ENCODE assay signal across 1 mouse cellular context in the genomic region with DNA sequence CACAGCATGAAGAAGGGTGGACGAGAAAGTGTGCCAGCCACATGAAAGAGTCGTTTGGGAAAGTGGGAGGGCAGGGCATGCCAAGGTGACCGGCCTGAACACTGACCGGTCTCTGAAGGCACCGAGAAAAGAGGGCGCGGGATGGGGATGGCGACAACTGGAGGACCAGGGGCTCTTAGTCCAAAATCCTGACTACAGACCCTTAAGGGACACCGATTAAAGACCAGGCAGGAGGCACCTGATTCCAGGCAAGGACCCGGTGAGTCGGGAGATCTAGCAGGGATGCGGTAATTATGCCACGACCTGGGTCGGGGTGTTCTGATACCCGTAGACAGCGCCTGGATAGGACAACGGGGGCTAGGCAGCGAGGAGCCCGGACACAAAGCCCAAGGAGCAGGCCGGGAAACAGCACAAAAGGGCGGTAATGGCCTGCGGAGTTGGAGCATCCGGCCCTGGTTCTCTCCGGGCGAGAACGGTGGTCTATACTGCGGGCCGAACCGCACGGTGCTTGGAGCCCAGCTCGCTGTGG.
TF ChIP-seq lines count a peak whose summit lies in the region.

No protein-coding gene starts in this region.

TF ChIP-seq in ES-E14, 5 proteins besides CTCF, POLR2A, EP300 and RAD21:
- TF ChIP-seq ZNF384 (IDR thresholded peaks at IDR 0.05; ENCODE audit: low read depth, low read length): no peak
- TF ChIP-seq MAFK (IDR thresholded peaks at IDR 0.05; ENCODE audit: insufficient read depth, low read depth, low read length): no peak
- TF ChIP-seq CHD2 (IDR thresholded peaks at IDR 0.05; ENCODE audit: low read depth, low read length): no peak
- no peak for TF ChIP-seq ZC3H11A (IDR thresholded peaks at IDR 0.05; ENCODE audit: borderline replicate concordance, low read depth, low read length)
- no peak for TF ChIP-seq HCFC1 (IDR thresholded peaks at IDR 0.05; ENCODE audit: borderline replicate concordance, insufficient read depth, low read length)
